Mouse (Mus musculus): ENCODE data around the gene Cd9. TPM values are rescaled to one million over a fixed set of nuclear protein-coding genes. Genes with fewer than 3 reads are reported as not detected.

Cd9 gene
- total and polyA plus RNA-seq, 3 experiments = 12.1 to 27.5 (median 21.6) TPM

DNA sequence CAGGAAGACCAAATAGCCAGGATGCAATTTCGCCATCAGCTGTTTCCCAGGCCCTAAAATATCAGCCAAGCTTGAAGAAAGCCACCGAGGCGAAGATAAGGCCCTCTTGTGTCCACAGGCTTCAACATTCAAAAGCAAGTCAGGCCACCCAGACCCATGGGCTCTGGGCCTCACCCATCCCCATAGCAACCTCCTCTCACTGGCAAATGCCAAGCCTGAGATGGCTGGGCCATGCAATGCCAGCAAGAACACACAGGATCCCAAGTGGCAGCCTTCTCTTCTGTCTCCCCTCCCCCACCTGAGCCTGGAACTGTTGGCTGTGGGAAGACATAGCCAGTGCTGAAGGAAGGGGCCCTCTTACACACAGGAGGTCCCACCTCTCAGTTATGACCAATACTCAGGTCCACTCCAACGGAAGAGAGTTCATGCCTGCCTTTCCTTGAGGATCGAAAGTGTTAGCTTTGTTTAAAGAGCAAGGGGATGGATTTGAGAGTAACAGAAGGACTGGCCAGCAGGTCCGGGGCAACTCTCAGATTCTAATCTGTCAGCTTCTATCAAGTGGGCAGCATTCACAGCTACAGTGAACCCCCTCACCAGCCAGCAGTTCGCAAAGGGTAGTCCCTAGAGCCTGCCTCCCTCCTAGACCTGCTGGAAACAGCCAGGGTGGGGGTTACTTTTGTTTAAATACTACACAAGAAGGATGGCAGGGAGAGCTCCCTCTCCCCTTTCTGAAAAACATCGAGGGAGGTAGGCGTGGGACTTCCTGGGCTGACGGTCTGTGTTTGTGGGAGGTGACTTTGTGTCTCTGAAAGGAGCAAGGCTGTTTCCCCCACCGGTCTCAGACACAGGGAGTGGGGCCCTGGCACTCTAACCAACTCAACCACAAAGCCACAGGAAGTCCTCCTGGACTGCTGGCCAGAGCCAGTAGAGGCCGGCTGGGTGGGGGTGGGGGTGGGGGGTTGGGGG lies 13.9 kb downstream of the Cd9 start:
- Histone ChIP-seq H3K4me1 (ENCODE audit: control insufficient read depth in 1 of 2, insufficient read depth in 2 of 2) (peaks cover 32 to 90% of the 10 kb centered on the region in 2 experiments), H3K27ac (ENCODE audit: insufficient read depth, low read depth) (peak overlapping the region; percentile 38), H3K9ac (ENCODE audit: insufficient read depth, low read depth) (peak overlapping the region; percentile 43; the same call in 1 of the 2 replicates), H3K4me2 (ENCODE audit: insufficient read depth, low read depth, poor library complexity, severe bottlenecking) (peak overlapping the region; percentile 91), H3K36me3 (replicated peaks in 1 of 2; ENCODE audit: control insufficient read depth in 1 of 2, insufficient read depth in 1 of 2, low read length in 1 of 2) (peaks cover 0 to 2% of the 10 kb centered on the region in 2 experiments), H3K79me2 (replicated peaks; ENCODE audit: control insufficient read depth, extremely low read depth, insufficient read depth, poor library complexity, severe bottlenecking) (no peaks in the 10 kb centered on the region), H3K9me3 (replicated peaks; ENCODE audit: low read length) (no peaks in the 10 kb centered on the region), H3K27me3 (replicated peaks) (no peaks in the 10 kb centered on the region), H3K4me3 (replicated peaks in 1 of 3; ENCODE audit: low read depth in 2 of 3, low read length in 2 of 3, poor library complexity in 1 of 3) (no peak overlapping the region)
- in situ Hi-C loops (cut with MboI; ENCODE audit: low pct_ligation_motif_present, low pct_unique_long_range_greater_than_20kb, low sequenced_read_pairs) = no loop called here
- dilution Hi-C loops (cut with MboI; ENCODE audit: extremely low pct_ligation_motif_present, extremely low pct_unique_long_range_greater_than_20kb, low sequenced_read_pairs) = no loop called here
- TF ChIP-seq JUN (IDR thresholded peaks at IDR 0.05; ENCODE audit: insufficient read depth, low read depth, low read length) (no peak), ZC3H11A (IDR thresholded peaks at IDR 0.05; ENCODE audit: low read depth, low read length) (no peak), SMC3 (IDR thresholded peaks at IDR 0.05; ENCODE audit: low read depth, low read length) (no peak), TCF12 (IDR thresholded peaks at IDR 0.05; ENCODE audit: low read depth, low read length) (peak; percentile 49; the same call in 1 of the 2 replicates), ZNF384 (IDR thresholded peaks at IDR 0.05; ENCODE audit: low read depth, low read length) (no peak), ZKSCAN1 (IDR thresholded peaks at IDR 0.05; ENCODE audit: borderline replicate concordance, low read depth, low read length) (no peak), TBP (conservative IDR thresholded peaks at IDR 0.05; ENCODE audit: low read depth, low read length) (no peak), MAZ (IDR thresholded peaks at IDR 0.05; ENCODE audit: low read depth, low read length) (0 out of 2 replicates have a peak, but pooled peaks have one; percentile 28), CTCF (conservative IDR thresholded peaks at IDR 0.05 in 1 of 2, IDR thresholded peaks at IDR 0.05 in 1 of 2; ENCODE audit: low read depth in 2 of 2, low read length in 2 of 2) (no peak), MAX (IDR thresholded peaks at IDR 0.05; ENCODE audit: low read length) (no peak), POLR2A (IDR thresholded peaks at IDR 0.05; ENCODE audit: low read depth, low read length) (no peak), NRF1 (IDR thresholded peaks at IDR 0.05; ENCODE audit: low read depth, low read length) (no peak), MEF2A (IDR thresholded peaks at IDR 0.05; ENCODE audit: borderline replicate concordance, low read depth, low read length) (peak; percentile 51; the same call in 1 of the 2 replicates), HCFC1 (IDR thresholded peaks at IDR 0.05; ENCODE audit: low read depth, low read length) (no peak), RCOR1 (conservative IDR thresholded peaks at IDR 0.05; ENCODE audit: low read depth, low read length) (no peak), USF1 (IDR thresholded peaks at IDR 0.05; ENCODE audit: low read depth, low read length) (no peak), KAT2A (IDR thresholded peaks at IDR 0.05; ENCODE audit: insufficient replicate concordance, low read length) (no peak), USF2 (conservative IDR thresholded peaks at IDR 0.05; ENCODE audit: low read depth, low read length) (no peak), MXI1 (IDR thresholded peaks at IDR 0.05; ENCODE audit: low read depth, low read length) (no peak), RAD21 (IDR thresholded peaks at IDR 0.05; ENCODE audit: low read depth, low read length) (no peak), ETS1 (conservative IDR thresholded peaks at IDR 0.05; ENCODE audit: low read depth, low read length) (peak; percentile 55; the same call in 1 of the 2 replicates), PAX5 (IDR thresholded peaks at IDR 0.05; ENCODE audit: low read length) (no peak), SIN3A (IDR thresholded peaks at IDR 0.05; ENCODE audit: low read length) (no peak), CHD2 (IDR thresholded peaks at IDR 0.05; ENCODE audit: low read length) (peak; percentile 41), BHLHE40 (IDR thresholded peaks at IDR 0.05; ENCODE audit: low read depth, low read length) (peak; percentile 39; the same call in 1 of the 2 replicates), ELF1 (IDR thresholded peaks at IDR 0.05; ENCODE audit: low read depth, low read length) (peak; percentile 54; the same call in 1 of the 2 replicates), MAFK (IDR thresholded peaks at IDR 0.05; ENCODE audit: insufficient replicate concordance, low read length) (no peak), NELFE (IDR thresholded peaks at IDR 0.05; ENCODE audit: low read depth, low read length) (no peak), IRF4 (IDR thresholded peaks at IDR 0.05; ENCODE audit: low read depth, low read length) (peak; percentile 54; the same call in 1 of the 2 replicates), CHD1 (IDR thresholded peaks at IDR 0.05; ENCODE audit: low read depth, low read length) (no peak), MYC (IDR thresholded peaks at IDR 0.05; ENCODE audit: low read depth, low read length) (no peak), E2F4 (IDR thresholded peaks at IDR 0.05; ENCODE audit: insufficient replicate concordance, low read depth, low read length) (no peak), ZMIZ1 (IDR thresholded peaks at IDR 0.05; ENCODE audit: low read depth, low read length) (no peak), JUND (conservative IDR thresholded peaks at IDR 0.05; ENCODE audit: low read depth, low read length) (no peak), GABPA (IDR thresholded peaks at IDR 0.05; ENCODE audit: insufficient replicate concordance, low read depth, low read length) (no peak), EP300 (IDR thresholded peaks at IDR 0.05; ENCODE audit: low read length) (peak; percentile 36; the same call in 1 of the 2 replicates), UBTF (IDR thresholded peaks at IDR 0.05; ENCODE audit: low read depth, low read length) (no peak), POLR2AphosphoS2 (IDR thresholded peaks at IDR 0.05; ENCODE audit: low read depth, low read length) (no peak)
- DNase-seq (ENCODE audit: extremely low read depth) = peak; percentile 41

Data from CH12.LX (cell line).